Mouse (Mus musculus): ENCODE measurements around the gene Vmn2r16. TPM values are rescaled to one million over a fixed set of nuclear protein-coding genes. Genes with fewer than 3 reads are reported as not detected.

Vmn2r16 gene
- not detected for total RNA-seq (2021)

DNA sequence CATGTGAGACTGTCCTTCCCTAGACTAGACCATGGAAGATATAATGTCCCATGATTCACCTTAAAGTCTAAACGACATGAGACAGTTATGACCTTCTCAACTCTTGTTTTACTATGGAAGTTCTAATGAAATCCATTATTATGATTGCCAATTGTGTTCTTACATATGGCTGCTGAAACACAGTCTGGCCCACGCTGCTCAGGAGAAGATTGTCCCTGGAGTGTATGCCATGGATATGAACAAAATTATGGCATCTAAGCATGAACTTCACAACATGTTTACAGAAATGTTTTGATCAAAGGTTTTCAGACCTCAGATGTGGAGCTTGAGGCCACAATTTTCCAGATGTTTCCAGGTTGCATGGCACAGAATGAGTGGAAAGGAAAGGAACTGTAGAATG, at the start of gene Vmn2r16:
Gene Vmn2r16, plus strand, starts transcription at position 301 of the 400 bp plus-strand sequence.
- DNase-seq: no peak
- intact Hi-C loops (cut with DNase I): no loop called here

DNA sequence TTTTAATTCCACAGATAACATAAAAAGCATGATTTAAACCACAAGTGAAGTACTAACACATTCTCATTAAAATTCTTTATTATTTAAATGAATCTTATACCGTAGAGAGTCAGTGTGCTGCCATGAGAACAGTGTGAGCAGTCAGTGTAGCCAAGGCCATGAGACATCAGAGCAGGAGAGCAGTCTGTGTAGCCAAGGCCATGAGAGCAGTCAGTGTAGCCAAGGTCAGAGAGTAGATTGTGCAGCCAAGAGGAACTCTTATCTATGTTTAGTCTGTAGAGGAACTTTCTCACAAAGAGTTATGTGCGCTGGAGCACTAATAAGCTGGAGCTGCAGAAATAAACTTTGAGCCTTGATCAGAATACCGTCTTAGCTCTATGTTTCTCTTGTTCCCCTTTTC, 35.3 kb upstream of the Vmn2r16 start:
- DNase-seq: no peak
- intact Hi-C loops (cut with DNase I): no loop called here

DNA sequence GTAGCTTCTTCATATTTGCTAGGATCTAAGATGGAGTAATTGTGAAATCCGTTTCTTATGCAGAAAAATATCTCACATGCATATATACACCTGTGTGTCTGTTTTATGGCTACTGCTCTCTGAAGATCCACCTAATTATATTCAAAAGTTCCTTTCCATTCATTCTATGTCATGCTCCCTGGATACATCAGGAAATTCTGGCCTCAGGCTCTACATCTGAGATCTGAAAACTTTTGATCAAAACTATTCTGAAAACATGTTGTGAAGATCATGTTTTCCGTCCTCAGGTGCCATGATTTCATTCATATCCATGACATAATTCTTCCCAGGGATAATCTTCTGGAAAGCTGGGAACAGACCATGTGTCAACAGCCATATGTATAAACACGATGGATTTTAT, 32.4 kb upstream of the Vmn2r16 start, which contains the start of gene Vmn2r15:
Gene Vmn2r15, minus strand, starts transcription at position 101 of the 400 bp plus-strand sequence.
- no peak for DNase-seq
- intact Hi-C loops (cut with DNase I): no loop called here

DNA sequence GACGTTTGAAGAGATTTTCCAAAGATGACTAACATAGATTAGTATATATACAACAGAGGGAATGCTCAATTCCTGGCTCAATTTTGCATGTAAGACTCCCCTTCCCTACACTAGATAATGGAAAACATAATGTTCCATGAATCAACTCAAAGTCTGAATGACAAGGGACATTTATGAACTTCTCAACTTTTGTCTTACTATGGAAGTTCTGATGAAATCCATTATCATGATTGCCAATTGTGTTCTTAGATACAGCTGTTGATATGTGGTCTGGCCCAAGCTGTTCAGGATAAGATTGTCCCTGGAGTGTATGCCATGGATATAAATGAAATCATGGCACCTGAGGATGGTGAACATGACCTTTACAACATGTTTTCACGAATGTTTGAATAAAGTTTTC, 89.4 kb downstream of the Vmn2r16 start, which contains the start of gene Vmn2r17:
Gene Vmn2r17, plus strand, starts transcription at position 301 of the 400 bp plus-strand sequence.
- DNase-seq: no peak
- intact Hi-C loops (cut with DNase I): no loop called here

Other genes starting within 250 kb of the Vmn2r16 start
- gene Vmn2r12, start 232.2 kb upstream of the Vmn2r16 start, total RNA-seq (2021): not detected
- not detected for gene Vmn2r13, start 138.0 kb upstream of the Vmn2r16 start, total RNA-seq (2021)
- not detected for gene Vmn2r14, start 105.5 kb upstream of the Vmn2r16 start, total RNA-seq (2021)
- gene Vmn2r15, start 32.5 kb upstream of the Vmn2r16 start, total RNA-seq (2021): not detected
- not detected for gene Vmn2r17, start 89.5 kb downstream of the Vmn2r16 start, total RNA-seq (2021)
- 10 to 100 TPM; 41.6 to 47.1 TPM for gene Crlf2, start 228.8 kb downstream of the Vmn2r16 start, total RNA-seq (2021)